Mouse (Mus musculus) B cell, adult 67 days (primary cell): Measurements from ENCODE around the gene Pou2f1. TPM values are rescaled to one million over a fixed set of nuclear protein-coding genes. Genes with fewer than 3 reads are reported as not detected.

Experiments
- total RNA-seq, 2 experiments: library from RNA; stranded (reverse); gene quantifications; 4 replicates each; pipeline ENCODE4 v1.2.4; 2023

Gene Pou2f1
- 10 to 100 TPM; 81.5 to 82.2 TPM for total RNA-seq

GRCm38 (mm10) chr1:166002520-166003155 lies at the start of gene Pou2f1:
Gene Pou2f1, minus strand, starts transcription at chr1:166002678.

Other genes starting within 250 kb of the Pou2f1 start
- gene Creg1, start 238.9 kb downstream of the Pou2f1 start, total RNA-seq, result 10 to 100 TPM in 1 of 2 experiments, 1 to 10 TPM in 1; 8.2 to 11.1 TPM
- gene Cd247, start 214.0 kb downstream of the Pou2f1 start, total RNA-seq, result 1 to 10 TPM; 1.3 to 2.3 TPM
- gene Dusp27, start 125.2 kb upstream of the Pou2f1 start, total RNA-seq, result not detected
- gene Gpa33, start 127.6 kb upstream of the Pou2f1 start, total RNA-seq, result not detected
- not detected for gene Mael, start 236.1 kb upstream of the Pou2f1 start, total RNA-seq